Mouse (Mus musculus) limb, embryonic 11.5 days (tissue): Measurements from ENCODE around the gene Phf12. TPM values are rescaled to one million over a fixed set of nuclear protein-coding genes. Genes with fewer than 3 reads are reported as not detected.

Experiments
- ATAC-seq: fragments of 200-750 bp; cut with Nextera tagmentation; 2 replicates; pipeline ENCODE4 v1.8.0; 2017; ENCODE audit warnings: low read depth; ENCODE audit not compliant: insufficient number of reproducible peaks, low FRiP score, low TSS enrichment
- DNase-seq: peaks from one replicate; pipeline ENCODE4 v3.0.0-alpha.2; 2015; ENCODE audit warnings: low spot score
- H3K27ac ChIP-seq: fragments of 300-500 bp; sonication (generic); replicated peaks from 2 replicates; pipeline ENCODE4 v1.5.1; 2014; ENCODE audit warnings: low read depth, mild to moderate bottlenecking, low read length
- H3K27me3 ChIP-seq: fragments of 300-500 bp; sonication (generic); 2 replicates; pipeline ENCODE4 v1.6.1; 2014; ENCODE audit warnings: mild to moderate bottlenecking, low read length, mixed read lengths; ENCODE audit not compliant: control insufficient read depth, insufficient read depth
- H3K36me3 ChIP-seq: fragments of 300-500 bp; sonication (generic); 2 replicates; pipeline ENCODE4 v1.6.1; 2014; ENCODE audit warnings: mild to moderate bottlenecking, low read length, moderate library complexity, mixed read lengths; ENCODE audit not compliant: control insufficient read depth, insufficient read depth
- H3K4me1 ChIP-seq: fragments of 300-500 bp; sonication (generic); 2 replicates; pipeline ENCODE4 v1.6.1; 2014; ENCODE audit warnings: low read length, mixed read lengths; ENCODE audit not compliant: control insufficient read depth, insufficient read depth
- H3K4me2 ChIP-seq: fragments of 300-500 bp; sonication (generic); 2 replicates; pipeline ENCODE4 v1.6.1; 2014; ENCODE audit warnings: low read depth, mild to moderate bottlenecking, moderate library complexity; ENCODE audit not compliant: severe bottlenecking
- H3K4me3 ChIP-seq: fragments of 300-500 bp; sonication (generic); 2 replicates; pipeline ENCODE4 v1.5.1; 2014; ENCODE audit warnings: low read depth, low read length
- H3K9ac ChIP-seq: fragments of 300-500 bp; sonication (generic); 2 replicates; pipeline ENCODE4 v1.6.1; 2014; ENCODE audit warnings: mild to moderate bottlenecking, low read length
- H3K9me3 ChIP-seq: fragments of 300-500 bp; sonication (generic); 2 replicates; pipeline ENCODE4 v1.6.1; 2016; ENCODE audit warnings: low read length; ENCODE audit not compliant: control insufficient read depth
- WGBS: fragments of 180-500 bp; shearing (Covaris S2); extraction: QIAGEN DNeasy Blood & Tissue Kit; methylation state at CpG from one replicate; pipeline ENCODE4 v1.1.7; 2014; 5-methylcytosine and 5-hydroxymethylcytosine counted together
- polyA plus RNA-seq: library from polyadenylated mRNA; unstranded; fragments of >200 nt; fragmentation: Nextera tagmentation; extraction: Ambion mirVana; gene quantifications from 2 replicates; pipeline ENCODE4 v1.2.1, GENCODE M21; 2014

Gene Phf12
- polyA plus RNA-seq, 1 experiment from 2014 or later: 19.6 TPM

DNA sequence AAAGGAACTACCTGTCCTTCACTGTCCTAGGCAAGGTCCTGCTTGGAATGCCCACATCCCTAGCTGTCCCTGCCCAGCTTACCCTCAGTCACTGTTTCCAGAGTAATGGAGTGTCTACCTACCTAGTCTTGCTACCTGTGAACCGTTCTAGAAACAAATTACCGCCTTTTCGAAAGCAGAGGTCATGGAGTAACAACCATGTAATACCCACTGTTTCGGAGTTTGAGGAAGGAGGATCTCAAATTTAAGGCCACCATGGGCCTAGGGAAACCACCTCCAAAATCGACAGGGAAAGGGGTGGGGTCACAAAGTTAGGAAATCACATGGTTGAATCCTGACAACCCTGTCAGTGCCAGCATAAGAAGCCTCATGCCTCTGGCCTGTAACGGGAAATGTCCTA, 48.8 kb downstream of the Phf12 start:
- no peak overlapping the region for H3K4me3 ChIP-seq
- H3K9me3 ChIP-seq: no peaks in the 10 kb centered on the region
- DNase-seq: no peak
- WGBS: 39% methylated on average over 6 of the region's 6 CpGs
- H3K4me2 ChIP-seq: peak overlapping the region; percentile 80
- H3K27ac ChIP-seq: no peak overlapping the region; the same call in 1 of the 2 replicates
- no peak overlapping the region for H3K9ac ChIP-seq
- ATAC-seq: 0 out of 2 replicates have a peak, but pooled peaks have one; percentile 5
- H3K36me3 ChIP-seq: peaks cover 18% of the 10 kb centered on the region
- peaks cover 4% of the 10 kb centered on the region; the same call in 1 of the 2 replicates for H3K4me1 ChIP-seq
- no peaks in the 10 kb centered on the region for H3K27me3 ChIP-seq

DNA sequence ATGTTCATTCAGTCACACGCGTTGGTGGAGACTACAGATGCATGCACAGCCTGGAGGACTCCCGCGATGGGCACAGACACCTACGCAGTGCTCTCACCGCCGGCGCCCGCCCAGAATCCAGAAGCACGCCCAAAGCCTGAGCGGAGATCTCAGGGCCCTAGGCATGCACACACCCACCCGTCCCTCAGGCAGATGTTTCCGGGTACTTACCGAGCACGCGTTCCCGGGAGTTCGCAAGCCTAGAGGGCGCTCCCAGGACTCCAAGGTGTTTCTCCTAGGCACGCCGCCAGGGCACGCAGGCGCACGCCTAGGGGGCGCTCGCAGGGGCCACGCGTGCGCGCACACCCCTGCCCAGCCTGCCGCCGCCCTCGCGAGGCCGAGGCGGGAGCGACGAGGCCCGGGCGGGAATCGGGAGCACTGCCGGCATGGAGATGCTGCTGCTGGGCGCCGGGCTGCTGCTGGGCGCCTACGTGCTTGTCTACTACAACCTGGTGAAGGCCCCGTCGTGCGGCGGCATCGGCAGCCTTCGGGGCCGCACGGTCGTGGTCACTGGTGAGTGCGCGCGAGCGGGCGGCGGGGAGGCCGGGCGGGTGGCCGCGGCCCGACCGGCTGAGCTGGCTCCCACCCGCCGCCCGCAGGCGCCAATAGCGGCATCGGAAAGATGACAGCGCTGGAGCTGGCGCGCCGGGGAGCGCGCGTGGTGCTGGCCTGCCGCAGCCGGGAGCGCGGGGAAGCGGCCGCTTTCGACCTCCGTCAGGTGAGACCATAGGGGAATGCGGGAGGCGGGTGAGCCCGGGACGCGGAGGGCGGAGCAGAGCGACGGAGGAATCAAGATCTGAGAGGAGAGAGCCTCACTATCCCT, 49.6 kb downstream of the Phf12 start, which contains the start of gene Dhrs13:
Dhrs13 (plus strand) TSS at position 334 of the 862 bp plus-strand sequence.
- peak; percentile 88 for ATAC-seq
- peaks cover 17% of the 10 kb centered on the region for H3K36me3 ChIP-seq

DNA sequence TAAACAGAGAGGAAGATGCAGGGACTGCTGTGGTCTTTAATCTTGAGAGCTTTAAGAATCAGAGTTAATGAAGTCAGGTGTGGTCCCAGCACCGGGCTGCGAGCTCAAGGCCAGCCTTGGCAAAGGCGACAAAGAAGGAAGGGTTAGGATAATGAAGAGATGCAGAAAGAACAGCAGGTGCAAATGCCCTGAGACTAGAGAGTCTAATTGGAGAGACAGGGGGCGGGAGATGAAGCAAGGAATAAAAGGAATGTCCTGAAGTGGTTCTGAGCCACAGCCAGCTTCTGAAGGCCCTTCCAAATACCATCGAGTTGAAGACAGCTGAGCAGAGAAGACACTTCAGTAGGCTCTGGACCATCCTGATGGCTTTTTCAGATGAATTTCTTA, 50.2 kb downstream of the Phf12 start:
- WGBS: 18% methylated on average over 5 of the region's 5 CpGs
- H3K9ac ChIP-seq: peak overlapping the region; percentile 83
- H3K4me2 ChIP-seq: peak overlapping the region; percentile 80
- no peak overlapping the region for H3K27ac ChIP-seq
- H3K36me3 ChIP-seq: peaks cover 14% of the 10 kb centered on the region
- H3K9me3 ChIP-seq: no peaks in the 10 kb centered on the region
- peak overlapping the region; percentile 45 for H3K4me3 ChIP-seq
- H3K27me3 ChIP-seq: no peaks in the 10 kb centered on the region
- no peak for ATAC-seq
- no peak for DNase-seq
- H3K4me1 ChIP-seq: peaks cover 11% of the 10 kb centered on the region

More for the DNA sequence above, 49.6 kb downstream of the Phf12 start, which contains the start of gene Dhrs13:
- peak within 1 kb of the TSS; percentile 45 for H3K4me3 ChIP-seq
- WGBS: under 1% methylated on average over 96 of the region's 96 CpGs
- H3K9me3 ChIP-seq: no peaks in the 10 kb centered on the region
- peak; percentile 95 for DNase-seq
- peak within 1 kb of the TSS; percentile 80 for H3K4me2 ChIP-seq
- H3K27ac ChIP-seq: peak within 1 kb of the TSS; percentile 70; the same call in 1 of the 2 replicates
- no peaks in the 10 kb centered on the region for H3K27me3 ChIP-seq
- peak within 1 kb of the TSS; percentile 83 for H3K9ac ChIP-seq
- peaks cover 5% of the 10 kb centered on the region; the same call in 1 of the 2 replicates for H3K4me1 ChIP-seq

DNA sequence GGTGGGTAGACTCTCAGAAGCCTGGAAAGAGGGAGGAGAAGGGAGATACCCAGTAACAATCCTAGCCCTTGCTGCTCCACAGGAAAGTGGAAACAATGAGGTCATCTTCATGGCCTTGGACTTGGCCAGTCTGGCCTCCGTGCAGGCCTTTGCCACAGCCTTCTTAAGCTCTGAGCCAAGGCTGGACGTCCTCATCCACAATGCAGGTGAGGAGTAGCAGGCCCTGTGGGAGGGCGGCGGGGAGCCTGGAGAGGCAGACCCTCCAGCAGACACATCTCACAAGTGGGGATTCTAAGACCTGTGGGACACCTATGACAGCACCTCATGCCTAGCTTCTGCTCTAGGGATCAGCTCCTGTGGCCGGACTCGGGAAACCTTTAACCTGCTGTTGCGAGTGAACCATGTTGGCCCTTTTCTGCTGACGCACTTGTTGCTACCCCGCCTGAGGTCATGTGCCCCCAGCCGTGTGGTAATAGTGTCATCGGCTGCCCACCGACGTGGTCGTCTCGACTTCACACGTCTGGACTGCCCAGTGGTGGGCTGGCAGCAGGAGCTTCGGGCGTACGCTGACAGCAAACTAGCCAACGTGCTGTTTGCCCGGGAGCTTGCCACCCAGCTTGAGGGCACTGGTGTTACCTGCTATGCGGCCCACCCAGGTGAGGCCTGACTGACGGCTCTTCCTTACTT, 51.5 kb downstream of the Phf12 start:
- no peaks in the 10 kb centered on the region for H3K27me3 ChIP-seq
- peaks cover 17% of the 10 kb centered on the region for H3K4me1 ChIP-seq
- no peak for DNase-seq
- H3K4me2 ChIP-seq: no peak overlapping the region
- H3K27ac ChIP-seq: no peak overlapping the region
- H3K9me3 ChIP-seq: no peaks in the 10 kb centered on the region
- H3K36me3 ChIP-seq: peaks cover 8% of the 10 kb centered on the region
- no peak overlapping the region for H3K9ac ChIP-seq
- ATAC-seq: no peak
- 94% methylated on average over 23 of the region's 23 CpGs for WGBS
- H3K4me3 ChIP-seq: no peak overlapping the region

DNA sequence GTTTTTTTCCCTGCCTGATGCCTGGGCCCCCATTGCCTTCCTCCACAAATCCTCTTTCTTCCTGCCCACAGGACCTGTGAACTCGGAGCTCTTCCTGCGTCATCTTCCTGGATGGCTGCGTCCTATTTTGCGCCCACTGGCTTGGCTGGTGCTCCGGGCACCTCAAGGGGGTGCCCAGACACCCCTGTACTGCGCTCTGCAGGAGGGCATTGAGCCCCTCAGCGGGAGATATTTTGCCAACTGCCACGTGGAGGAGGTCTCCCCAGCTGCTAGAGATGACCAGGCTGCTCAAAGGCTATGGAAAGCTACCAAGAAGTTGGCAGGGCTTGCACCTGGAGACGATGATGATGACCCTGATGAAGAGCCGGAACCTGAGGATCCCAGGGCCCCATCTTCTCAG, 54.2 kb downstream of the Phf12 start:
- Histone ChIP-seq H3K4me3 (no peak overlapping the region), H3K9ac (no peak overlapping the region), H3K4me2 (no peak overlapping the region), H3K9me3 (no peaks in the 10 kb centered on the region), H3K4me1 (peaks cover 12% of the 10 kb centered on the region), H3K36me3 (peaks cover 5% of the 10 kb centered on the region), H3K27ac (no peak overlapping the region), H3K27me3 (no peaks in the 10 kb centered on the region)
- ATAC-seq (no peak), DNase-seq (no peak)
- WGBS: 84% methylated on average over 10 of the region's 10 CpGs

DNA sequence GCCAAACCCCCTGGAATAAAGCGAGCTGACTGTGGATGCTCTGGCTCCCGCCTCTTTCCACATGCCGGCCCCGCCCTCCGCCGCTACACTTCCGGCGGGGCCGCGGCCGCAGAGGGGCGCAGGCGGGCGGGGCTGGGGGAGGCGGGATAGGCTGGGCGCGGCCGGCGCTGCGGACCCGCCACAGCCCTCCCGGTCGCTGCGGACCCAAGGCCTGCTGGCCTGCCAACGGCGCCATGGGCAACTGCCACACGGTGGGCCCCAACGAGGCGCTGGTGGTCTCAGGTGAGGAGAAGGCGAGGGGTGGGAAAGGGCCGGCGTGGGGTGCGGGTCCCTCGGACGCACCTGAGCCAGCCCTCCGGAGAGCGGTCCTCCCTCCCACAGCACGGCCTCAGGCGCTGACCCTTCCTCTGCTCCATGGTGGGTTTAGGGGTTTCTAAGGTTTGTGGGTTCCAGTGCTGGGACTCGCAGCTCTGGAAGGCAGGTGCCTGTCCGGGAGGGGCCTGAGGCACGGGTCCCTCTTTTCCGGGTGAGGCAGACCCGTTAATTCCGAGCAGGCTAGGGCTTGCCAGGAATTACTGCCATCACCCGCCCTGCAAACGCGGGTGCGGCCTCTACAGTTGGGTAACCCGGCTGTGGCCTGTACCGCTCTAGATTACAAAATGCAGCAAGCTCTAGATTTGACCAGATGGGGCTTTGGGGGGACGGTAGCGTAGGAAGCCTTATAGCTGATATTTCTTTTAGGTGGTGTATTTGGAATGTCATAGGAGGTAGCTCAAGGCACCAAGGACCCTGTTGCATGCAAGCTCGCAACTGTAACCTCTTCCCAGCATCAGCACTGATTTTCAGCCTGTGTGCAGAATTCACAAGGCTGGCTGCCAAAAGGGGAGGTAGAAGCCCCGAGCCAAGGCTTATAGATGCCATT, 55.5 kb downstream of the Phf12 start, which contains the start of gene Flot2:
Flot2 (plus strand) TSS at position 101 of the 922 bp plus-strand sequence.
- 3% methylated on average over 51 of the region's 55 CpGs for WGBS
- ATAC-seq: peak; percentile 85
- Histone ChIP-seq H3K27me3 (no peaks in the 10 kb centered on the region), H3K36me3 (peaks cover 8% of the 10 kb centered on the region), H3K4me2 (peak within 1 kb of the TSS; percentile 81), H3K9ac (peak within 1 kb of the TSS; percentile 85), H3K27ac (no peak within 1 kb of the TSS), H3K9me3 (no peaks in the 10 kb centered on the region; the same call in 1 of the 2 replicates), H3K4me3 (peak within 1 kb of the TSS; percentile 83), H3K4me1 (peaks cover 12% of the 10 kb centered on the region)
- DNase-seq: peak; percentile 78

DNA sequence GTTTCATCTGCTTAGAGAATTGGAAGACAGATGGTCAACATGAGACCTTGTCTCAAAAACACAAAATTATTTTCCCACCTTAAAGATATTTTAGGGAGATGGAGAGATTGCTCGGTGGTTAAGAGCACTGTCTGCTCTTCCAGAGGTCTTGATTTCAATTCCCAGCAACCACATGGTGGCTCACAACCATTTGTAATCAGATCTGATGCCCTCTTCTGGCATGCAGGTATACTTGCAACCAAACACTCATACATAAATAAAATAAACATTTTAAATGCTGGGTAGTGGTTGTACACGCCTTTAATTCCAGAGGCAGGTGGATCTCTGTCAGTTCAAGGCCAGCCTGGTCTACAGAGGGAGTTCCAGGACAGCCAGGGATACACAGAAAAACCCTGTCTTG, 58.3 kb downstream of the Phf12 start:
- Histone ChIP-seq H3K9ac (no peak overlapping the region), H3K27me3 (no peaks in the 10 kb centered on the region), H3K4me1 (peaks cover 12% of the 10 kb centered on the region), H3K27ac (no peak overlapping the region), H3K36me3 (peaks cover 3% of the 10 kb centered on the region; the same call in 1 of the 2 replicates), H3K9me3 (no peaks in the 10 kb centered on the region; the same call in 1 of the 2 replicates), H3K4me3 (no peak overlapping the region), H3K4me2 (no peak overlapping the region)
- DNase-seq (no peak), ATAC-seq (no peak)
- WGBS: 70% methylated on average over 2 of the region's 2 CpGs
